Mouse (Mus musculus) layer of hippocampus, postnatal 25 days (tissue): Measurements from ENCODE around the gene Slc17a2. TPM values are rescaled to one million over a fixed set of nuclear protein-coding genes. Genes with fewer than 3 reads are reported as not detected.

Source experiments
- DNase-seq, 2 experiments: peaks; one replicate each; pipeline ENCODE4 v3.0.0; 2022; ENCODE audit warnings: mixed read lengths in 2 of 2, low spot score in 1 of 2; ENCODE audit errors: extremely low spot score in 1 of 2
- total RNA-seq, 2 experiments: library from RNA; stranded (reverse); gene quantifications; 2 replicates each; pipeline ENCODE4 v1.2.3; 2021

The Slc17a2 gene
- total RNA-seq, 2 experiments from 2014 or later = 0.12 TPM; not detected in 1

DNA sequence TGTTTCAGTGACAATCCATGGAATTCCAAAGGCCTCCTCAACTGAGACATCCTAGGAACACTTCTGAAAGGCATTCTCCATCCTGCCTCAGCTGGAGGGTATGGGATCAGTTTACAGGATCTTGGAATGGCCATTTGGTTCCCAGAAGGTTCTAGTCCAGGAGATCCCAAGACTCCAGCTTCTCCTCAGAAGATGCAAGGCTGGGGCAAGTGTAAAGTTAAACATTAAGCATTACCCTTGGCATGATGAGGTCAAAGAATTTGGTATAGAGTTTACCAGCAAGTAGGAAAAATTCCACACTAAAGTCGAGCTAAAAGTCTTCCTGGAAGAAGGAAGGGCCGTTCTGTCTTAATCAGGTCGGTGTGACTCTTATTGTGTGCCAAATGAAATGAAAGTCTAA, 63.2 kb downstream of the Slc17a2 start:
- no peak for DNase-seq

GRCm38 (mm10) chr13:23873141-23873540, 66.3 kb downstream of the Slc17a2 start:
- no peak for DNase-seq

Other genes starting within 250 kb of the Slc17a2 start
- 10 to 100 TPM; 47.8 to 50.0 TPM for gene Hist1h3e, start 244.6 kb upstream of the Slc17a2 start, total RNA-seq
- 1 to 10 TPM; 4.6 to 7.9 TPM for gene Hist1h2ae, start 235.8 kb upstream of the Slc17a2 start, total RNA-seq
- gene Hist1h2bg, start 235.6 kb upstream of the Slc17a2 start, total RNA-seq = 10 to 100 TPM; 79.1 to 83.5 TPM
- gene Hist1h2bf, start 232.8 kb upstream of the Slc17a2 start, total RNA-seq = 10 to 100 TPM; 26.4 to 30.6 TPM
- gene Hist1h2ad, start 232.6 kb upstream of the Slc17a2 start, total RNA-seq = 10 to 100 TPM in 1 of 2 experiments, 1 to 10 TPM in 1; 7.1 to 11.6 TPM
- 10 to 100 TPM; 10.0 to 14.4 TPM for gene Hist1h3d, start 231.2 kb upstream of the Slc17a2 start, total RNA-seq
- 100 to 1,000 TPM; 129 to 153 TPM for gene Hist1h4d, start 225.4 kb upstream of the Slc17a2 start, total RNA-seq
- 1 to 10 TPM; 7.1 to 8.3 TPM for gene Hist1h2be, start 185.9 kb upstream of the Slc17a2 start, total RNA-seq
- 10 to 100 TPM; 45.8 to 59.4 TPM for gene Hist1h1e, start 184.4 kb upstream of the Slc17a2 start, total RNA-seq
- gene Hist1h2ac, start 123.0 kb upstream of the Slc17a2 start, total RNA-seq = 1 to 10 TPM; 3.1 to 3.3 TPM
- 10 to 100 TPM; 50.7 to 51.1 TPM for gene Hist1h2bc, start 122.8 kb upstream of the Slc17a2 start, total RNA-seq
- gene Hist1h1t, start 111.2 kb upstream of the Slc17a2 start, total RNA-seq = not detected
- gene Hist1h4c, start 108.5 kb upstream of the Slc17a2 start, total RNA-seq = 100 to 1,000 TPM in 1 of 2 experiments, 10 to 100 TPM in 1; 92.2 to 102 TPM
- 1 to 10 TPM; 3.5 to 3.6 TPM for gene Hfe, start 96.1 kb upstream of the Slc17a2 start, total RNA-seq
- 10 to 100 TPM; 53.2 to 69.4 TPM for gene Hist1h1c, start 68.2 kb upstream of the Slc17a2 start, total RNA-seq
- gene Hist1h3c, start 61.4 kb upstream of the Slc17a2 start, total RNA-seq = 1 to 10 TPM; 4.6 to 6.0 TPM
- gene Hist1h2bb, start 60.3 kb upstream of the Slc17a2 start, total RNA-seq = 10 to 100 TPM; 20.1 to 33.5 TPM
- gene Hist1h2ab, start 55.9 kb upstream of the Slc17a2 start, total RNA-seq = 10 to 100 TPM; 24.8 to 42.0 TPM
- gene Hist1h3b, start 54.7 kb upstream of the Slc17a2 start, total RNA-seq = 10 to 100 TPM; 12.3 to 22.8 TPM
- 10 to 100 TPM; 71.8 to 80.9 TPM for gene Hist1h4b, start 50.0 kb upstream of the Slc17a2 start, total RNA-seq
- gene Hist1h4a, start 45.8 kb upstream of the Slc17a2 start, total RNA-seq = 10 to 100 TPM; 42.9 to 58.9 TPM
- gene Hist1h3a, start 44.6 kb upstream of the Slc17a2 start, total RNA-seq = 10 to 100 TPM; 30.8 to 53.8 TPM
- 10 to 100 TPM; 15.6 to 24.5 TPM for gene Hist1h1a, start 43.3 kb upstream of the Slc17a2 start, total RNA-seq
- not detected for gene Trim38, start 37.1 kb upstream of the Slc17a2 start, total RNA-seq
- gene Slc17a3, start 32.4 kb downstream of the Slc17a2 start, total RNA-seq = not detected
- gene Slc17a1, start 60.8 kb downstream of the Slc17a2 start, total RNA-seq = not detected
- not detected for gene Slc17a4, start 108.0 kb downstream of the Slc17a2 start, total RNA-seq
- gene Hist1h2ba, start 127.2 kb downstream of the Slc17a2 start, total RNA-seq = not detected
- gene Hist1h2aa, start 127.5 kb downstream of the Slc17a2 start, total RNA-seq = not detected
- gene Scgn, start 184.2 kb downstream of the Slc17a2 start, total RNA-seq = 1 to 10 TPM; 1.0 to 2.2 TPM